Mouse (Mus musculus): ENCODE data around the gene Borcs6. TPM values are rescaled to one million over a fixed set of nuclear protein-coding genes. Genes with fewer than 3 reads are reported as not detected.

The Borcs6 gene
- polyA plus RNA-seq, 1 experiment from 2014 or later: 11.1 TPM

GRCm38 (mm10) chr11:69064259-69065133, 5.0 kb downstream of the Borcs6 start:
- peak overlapping the region; percentile 59 for H3K4me2 ChIP-seq
- peaks cover 3% of the 10 kb centered on the region; the same call in 1 of the 2 replicates for H3K27me3 ChIP-seq
- no peaks in the 10 kb centered on the region for H3K36me3 ChIP-seq (replicated peaks)
- peaks cover 36% of the 10 kb centered on the region for H3K4me1 ChIP-seq
- H3K9me3 ChIP-seq: no peaks in the 10 kb centered on the region
- H3K9ac ChIP-seq: peak overlapping the region; percentile 70
- 41% methylated on average over 9 of the region's 9 CpGs for WGBS
- peak overlapping the region; percentile 67 for H3K4me3 ChIP-seq (replicated peaks)
- ATAC-seq (ENCODE audit: low FRiP score): no peak
- H3K27ac ChIP-seq: peak overlapping the region; percentile 78; the same call in 1 of the 2 replicates

- no peak for ATAC-seq (ENCODE audit: low FRiP score)
- no peak overlapping the region for H3K27ac ChIP-seq
- no peaks in the 10 kb centered on the region for H3K9me3 ChIP-seq
- H3K27me3 ChIP-seq: peaks cover 3% of the 10 kb centered on the region; the same call in 1 of the 2 replicates
- H3K36me3 ChIP-seq (replicated peaks): no peaks in the 10 kb centered on the region
- H3K4me3 ChIP-seq (replicated peaks): no peak overlapping the region
- 52% methylated on average over 3 of the region's 3 CpGs for WGBS
- peaks cover 38% of the 10 kb centered on the region for H3K4me1 ChIP-seq
- H3K9ac ChIP-seq: peak overlapping the region; percentile 60; the same call in 1 of the 2 replicates
- peak overlapping the region; percentile 91 for H3K4me2 ChIP-seq
Measured at GRCm38 (mm10) chr11:69065394-69065925, 5.9 kb downstream of the Borcs6 start.

- peak overlapping the region; percentile 91 for H3K4me2 ChIP-seq
- WGBS: 1% methylated on average over 26 of the region's 29 CpGs
- H3K9me3 ChIP-seq: no peaks in the 10 kb centered on the region
- H3K4me1 ChIP-seq: peaks cover 35% of the 10 kb centered on the region
- ATAC-seq (ENCODE audit: low FRiP score): no peak
- peak overlapping the region; percentile 60 for H3K9ac ChIP-seq
- H3K27ac ChIP-seq: 0 out of 2 replicates have a peak overlapping the region, but pooled peaks have one; percentile 14
- peaks cover 3% of the 10 kb centered on the region; the same call in 1 of the 2 replicates for H3K27me3 ChIP-seq
- peak overlapping the region; percentile 46 for H3K4me3 ChIP-seq (replicated peaks)
- no peaks in the 10 kb centered on the region for H3K36me3 ChIP-seq (replicated peaks)
Measured at GRCm38 (mm10) chr11:69066163-69066861, 6.8 kb downstream of the Borcs6 start.

DNA sequence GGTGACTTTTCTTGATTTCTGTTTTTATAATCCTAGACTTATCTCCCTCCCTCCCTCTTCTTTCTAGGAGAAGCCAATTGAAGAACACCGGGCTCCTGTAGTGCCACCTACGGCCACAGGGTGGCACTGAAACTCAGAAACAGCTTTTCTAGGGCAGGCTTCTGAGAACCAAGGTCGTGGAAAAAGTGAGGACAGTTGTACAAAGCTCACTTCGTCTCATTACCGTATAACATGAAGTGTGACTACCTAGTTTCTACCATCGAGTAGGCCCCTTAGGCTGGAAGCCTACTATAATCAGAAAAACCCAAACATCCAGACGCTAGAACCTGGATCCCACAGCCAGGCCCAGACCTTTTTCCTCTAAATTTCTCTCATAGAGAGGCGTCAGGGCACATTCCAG, 7.4 kb downstream of the Borcs6 start:
- Histone ChIP-seq H3K4me2 (peak overlapping the region; percentile 91), H3K9ac (peak overlapping the region; percentile 60; the same call in 1 of the 2 replicates), H3K9me3 (no peaks in the 10 kb centered on the region), H3K27ac (no peak overlapping the region), H3K36me3 (replicated peaks) (no peaks in the 10 kb centered on the region), H3K4me3 (replicated peaks) (peak overlapping the region; percentile 46), H3K4me1 (peaks cover 34% of the 10 kb centered on the region), H3K27me3 (0 out of 2 replicates have a peak, but pooled peaks cover 3% of the 10 kb centered on the region)
- 8% methylated on average over 8 of the region's 8 CpGs for WGBS
- ATAC-seq (ENCODE audit: low FRiP score): no peak

- Histone ChIP-seq H3K9ac (no peak overlapping the region), H3K4me3 (replicated peaks) (no peak overlapping the region), H3K27ac (no peak overlapping the region), H3K36me3 (replicated peaks) (no peaks in the 10 kb centered on the region), H3K4me2 (no peak overlapping the region; the same call in 1 of the 2 replicates), H3K9me3 (no peaks in the 10 kb centered on the region), H3K27me3 (0 out of 2 replicates have a peak, but pooled peaks cover 3% of the 10 kb centered on the region), H3K4me1 (peaks cover 40% of the 10 kb centered on the region)
- ATAC-seq (ENCODE audit: low FRiP score): no peak
- 63% methylated on average over 6 of the region's 6 CpGs for WGBS
Measured at GRCm38 (mm10) chr11:69067601-69068000, 8.1 kb downstream of the Borcs6 start.

- Histone ChIP-seq H3K36me3 (replicated peaks) (no peaks in the 10 kb centered on the region), H3K4me1 (peaks cover 42% of the 10 kb centered on the region), H3K9ac (peak overlapping the region; percentile 82), H3K27ac (peak overlapping the region; percentile 93), H3K9me3 (no peaks in the 10 kb centered on the region), H3K27me3 (0 out of 2 replicates have a peak, but pooled peaks cover 3% of the 10 kb centered on the region), H3K4me3 (replicated peaks) (peak overlapping the region; percentile 60), H3K4me2 (peak overlapping the region; percentile 80)
- ATAC-seq (ENCODE audit: low FRiP score): no peak
- whole genome bisulfite sequencing: under 1% methylated on average over 13 of the region's 13 CpGs
Measured at GRCm38 (mm10) chr11:69070093-69070492, 10.6 kb downstream of the Borcs6 start.

GRCm38 (mm10) chr11:69070590-69071222, 11.2 kb downstream of the Borcs6 start, which contains the start of gene Tmem107:
Gene Tmem107 (plus strand): TSS chr11:69070806.
- H3K36me3 ChIP-seq (replicated peaks): no peaks in the 10 kb centered on the region
- peaks cover 42% of the 10 kb centered on the region for H3K4me1 ChIP-seq
- ATAC-seq (ENCODE audit: low FRiP score): peak; percentile 88
- peak within 1 kb of the TSS; percentile 60 for H3K4me3 ChIP-seq (replicated peaks)
- under 1% methylated on average over 47 of the region's 47 CpGs for WGBS
- peak within 1 kb of the TSS; percentile 80 for H3K4me2 ChIP-seq
- 0 out of 2 replicates have a peak, but pooled peaks cover 3% of the 10 kb centered on the region for H3K27me3 ChIP-seq
- no peaks in the 10 kb centered on the region for H3K9me3 ChIP-seq
- peak within 1 kb of the TSS; percentile 82 for H3K9ac ChIP-seq
- peak within 1 kb of the TSS; percentile 93 for H3K27ac ChIP-seq

DNA sequence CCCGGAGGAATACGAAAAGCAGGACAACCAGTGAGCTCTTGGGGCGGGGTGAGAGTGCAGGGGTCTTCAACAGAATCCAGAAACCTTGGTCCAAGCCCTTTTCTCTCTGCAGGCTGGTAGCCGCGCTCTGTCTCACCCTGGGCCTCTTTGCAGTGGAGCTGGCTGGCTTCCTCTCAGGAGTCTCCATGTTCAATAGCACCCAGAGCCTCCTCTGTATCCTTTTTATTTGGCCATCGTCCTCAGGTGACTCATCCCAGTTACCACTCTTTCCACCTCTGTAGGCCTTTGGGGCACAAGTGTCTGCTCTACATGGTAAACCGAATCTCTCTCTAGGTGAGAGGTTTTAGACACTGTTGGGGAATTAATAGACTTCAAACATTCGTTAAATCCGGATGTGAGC, 11.7 kb downstream of the Borcs6 start:
- Histone ChIP-seq H3K27ac (peak overlapping the region; percentile 93), H3K9me3 (no peaks in the 10 kb centered on the region), H3K4me2 (peak overlapping the region; percentile 80), H3K36me3 (replicated peaks) (no peaks in the 10 kb centered on the region), H3K4me3 (replicated peaks) (peak overlapping the region; percentile 60), H3K9ac (peak overlapping the region; percentile 82), H3K27me3 (0 out of 2 replicates have a peak, but pooled peaks cover 2% of the 10 kb centered on the region), H3K4me1 (peaks cover 37% of the 10 kb centered on the region)
- 25% methylated on average over 9 of the region's 9 CpGs for WGBS
- no peak for ATAC-seq (ENCODE audit: low FRiP score)

GRCm38 (mm10) chr11:69072234-69072633, 12.7 kb downstream of the Borcs6 start:
- Histone ChIP-seq H3K4me2 (peak overlapping the region; percentile 48), H3K27ac (peak overlapping the region; percentile 94), H3K9me3 (no peaks in the 10 kb centered on the region), H3K9ac (peak overlapping the region; percentile 46), H3K4me1 (peaks cover 31% of the 10 kb centered on the region), H3K36me3 (replicated peaks) (no peaks in the 10 kb centered on the region), H3K4me3 (replicated peaks) (peak overlapping the region; percentile 22), H3K27me3 (no peaks in the 10 kb centered on the region)
- no peak for ATAC-seq (ENCODE audit: low FRiP score)
- WGBS: 82% methylated on average over 11 of the region's 11 CpGs

GRCm38 (mm10) chr11:69072666-69073064, 13.1 kb downstream of the Borcs6 start:
- Histone ChIP-seq H3K4me3 (replicated peaks) (peak overlapping the region; percentile 22), H3K27me3 (no peaks in the 10 kb centered on the region), H3K4me2 (peak overlapping the region; percentile 48), H3K36me3 (replicated peaks) (no peaks in the 10 kb centered on the region), H3K4me1 (peaks cover 31% of the 10 kb centered on the region), H3K27ac (peak overlapping the region; percentile 94), H3K9me3 (no peaks in the 10 kb centered on the region), H3K9ac (peak overlapping the region; percentile 46)
- WGBS: 12% methylated on average over 9 of the region's 9 CpGs
- ATAC-seq (ENCODE audit: low FRiP score): no peak

GRCm38 (mm10) chr11:69073065-69073888, 13.8 kb downstream of the Borcs6 start:
- H3K4me2 ChIP-seq: peak overlapping the region; percentile 48
- no peaks in the 10 kb centered on the region for H3K9me3 ChIP-seq
- peak overlapping the region; percentile 55 for H3K9ac ChIP-seq
- H3K27me3 ChIP-seq: no peaks in the 10 kb centered on the region
- H3K4me1 ChIP-seq: peaks cover 31% of the 10 kb centered on the region
- peak overlapping the region; percentile 22 for H3K4me3 ChIP-seq (replicated peaks)
- peak overlapping the region; percentile 94 for H3K27ac ChIP-seq
- peak; percentile 66 for ATAC-seq (ENCODE audit: low FRiP score)
- under 1% methylated on average over 14 of the region's 14 CpGs for WGBS
- H3K36me3 ChIP-seq (replicated peaks): no peaks in the 10 kb centered on the region
